Mouse (Mus musculus): ENCODE measurements around the gene Naaa. TPM values are rescaled to one million over a fixed set of nuclear protein-coding genes. Genes with fewer than 3 reads are reported as not detected.

Gene Naaa
- total and polyA plus RNA-seq, 2 experiments from 2014 or later: 7.5 to 9.7 TPM

DNA sequence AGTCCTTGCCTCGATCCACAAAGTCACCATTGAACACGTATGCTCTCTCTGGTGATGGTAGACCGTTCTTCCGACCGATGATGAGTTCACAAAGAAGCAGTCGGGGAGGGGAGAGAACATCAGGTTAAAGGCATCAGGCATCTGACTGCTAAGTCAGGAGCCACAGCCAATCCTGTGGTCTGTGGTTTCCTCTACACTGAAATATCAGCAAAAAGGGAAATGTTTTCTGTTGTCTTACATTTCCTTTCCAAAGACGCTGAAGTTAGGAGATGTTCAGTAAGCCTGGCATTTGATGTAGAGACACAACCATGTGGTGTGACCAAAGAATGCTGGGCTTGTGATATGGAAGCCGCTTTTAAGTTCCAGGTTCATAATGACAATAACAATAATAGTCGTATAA lies 32.5 kb downstream of the Naaa start:
- Histone ChIP-seq H3K9ac (replicated peaks; ENCODE audit: low read depth, low read length) (no peak overlapping the region), H3K4me1 (ENCODE audit: control insufficient read depth, insufficient read depth) (no peaks in the 10 kb centered on the region), H3K27me3 (ENCODE audit: control insufficient read depth, insufficient read depth, low read length) (no peaks in the 10 kb centered on the region), H3K9me3 (replicated peaks; ENCODE audit: control insufficient read depth, low read length) (0 out of 2 replicates have a peak, but pooled peaks cover 7% of the 10 kb centered on the region), H3K36me3 (replicated peaks; ENCODE audit: control insufficient read depth, insufficient read depth, low read length) (no peaks in the 10 kb centered on the region), H3K27ac (ENCODE audit: low read depth) (no peak overlapping the region), H3K4me2 (ENCODE audit: low read depth, low read length) (no peak overlapping the region), H3K4me3 (ENCODE audit: low read depth, low read length) (no peak overlapping the region)
- DNase-seq (ENCODE audit: low spot score): no peak
- no peak for TF ChIP-seq CTCF (IDR thresholded peaks at IDR 0.05; ENCODE audit: low read depth)
- TF ChIP-seq EP300 (IDR thresholded peaks at IDR 0.05; ENCODE audit: low read depth): no peak
- 84% methylated on average over 9 of the region's 9 CpGs for WGBS
- ATAC-seq (ENCODE audit: insufficient read depth, low read depth): no peak

DNA sequence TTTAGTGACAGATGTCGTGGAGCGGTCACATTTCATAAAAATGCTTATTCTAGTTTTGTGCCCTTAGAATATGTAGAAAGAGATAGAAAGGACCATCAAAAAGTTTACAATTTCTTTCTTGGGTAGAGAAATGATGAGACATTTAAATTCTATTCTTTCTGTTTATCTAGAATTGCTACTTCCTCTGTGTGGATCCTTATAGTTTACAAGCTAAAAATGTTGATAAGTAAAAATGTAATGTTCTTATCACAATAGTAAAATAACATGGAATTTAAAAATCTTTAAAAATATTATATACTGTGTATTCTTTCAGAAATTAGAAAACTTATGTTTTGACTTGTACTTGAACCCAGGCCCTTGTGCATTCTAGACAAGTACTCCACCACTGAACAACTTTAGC lies 33.1 kb downstream of the Naaa start:
- no peak overlapping the region for H3K27ac ChIP-seq (ENCODE audit: low read depth)
- no peak overlapping the region for H3K9ac ChIP-seq (replicated peaks; ENCODE audit: low read depth, low read length)
- H3K4me2 ChIP-seq (ENCODE audit: low read depth, low read length): no peak overlapping the region
- H3K4me3 ChIP-seq (ENCODE audit: low read depth, low read length): no peak overlapping the region
- no peaks in the 10 kb centered on the region for H3K27me3 ChIP-seq (ENCODE audit: control insufficient read depth, insufficient read depth, low read length)
- WGBS: 90% methylated on average over 2 of the region's 2 CpGs
- H3K36me3 ChIP-seq (replicated peaks; ENCODE audit: control insufficient read depth, insufficient read depth, low read length): no peaks in the 10 kb centered on the region
- no peak for TF ChIP-seq CTCF (IDR thresholded peaks at IDR 0.05; ENCODE audit: low read depth)
- no peak for TF ChIP-seq EP300 (IDR thresholded peaks at IDR 0.05; ENCODE audit: low read depth)
- 0 out of 2 replicates have a peak, but pooled peaks cover 5% of the 10 kb centered on the region for H3K9me3 ChIP-seq (replicated peaks; ENCODE audit: control insufficient read depth, low read length)
- ATAC-seq (ENCODE audit: insufficient read depth, low read depth) (no peak), DNase-seq (ENCODE audit: low spot score) (no peak)
- no peaks in the 10 kb centered on the region for H3K4me1 ChIP-seq (ENCODE audit: control insufficient read depth, insufficient read depth)

GRCm38 (mm10) chr5:92240769-92241168 lies 37.2 kb downstream of the Naaa start:
- ATAC-seq (ENCODE audit: insufficient read depth, low read depth): no peak
- Histone ChIP-seq H3K27ac (ENCODE audit: low read depth) (no peak overlapping the region), H3K27me3 (ENCODE audit: control insufficient read depth, insufficient read depth, low read length) (no peaks in the 10 kb centered on the region), H3K4me1 (ENCODE audit: control insufficient read depth, insufficient read depth) (no peaks in the 10 kb centered on the region), H3K4me2 (ENCODE audit: low read depth, low read length) (no peak overlapping the region), H3K4me3 (ENCODE audit: low read depth, low read length) (no peak overlapping the region), H3K9me3 (replicated peaks; ENCODE audit: control insufficient read depth, low read length) (no peaks in the 10 kb centered on the region), H3K36me3 (replicated peaks; ENCODE audit: control insufficient read depth, insufficient read depth, low read length) (no peaks in the 10 kb centered on the region), H3K9ac (replicated peaks; ENCODE audit: low read depth, low read length) (no peak overlapping the region)
- no peak for DNase-seq (ENCODE audit: low spot score)
- TF ChIP-seq EP300 (IDR thresholded peaks at IDR 0.05; ENCODE audit: low read depth) (no peak), CTCF (IDR thresholded peaks at IDR 0.05; ENCODE audit: low read depth) (no peak)
- WGBS: 86% methylated on average over 12 of the region's 12 CpGs

DNA sequence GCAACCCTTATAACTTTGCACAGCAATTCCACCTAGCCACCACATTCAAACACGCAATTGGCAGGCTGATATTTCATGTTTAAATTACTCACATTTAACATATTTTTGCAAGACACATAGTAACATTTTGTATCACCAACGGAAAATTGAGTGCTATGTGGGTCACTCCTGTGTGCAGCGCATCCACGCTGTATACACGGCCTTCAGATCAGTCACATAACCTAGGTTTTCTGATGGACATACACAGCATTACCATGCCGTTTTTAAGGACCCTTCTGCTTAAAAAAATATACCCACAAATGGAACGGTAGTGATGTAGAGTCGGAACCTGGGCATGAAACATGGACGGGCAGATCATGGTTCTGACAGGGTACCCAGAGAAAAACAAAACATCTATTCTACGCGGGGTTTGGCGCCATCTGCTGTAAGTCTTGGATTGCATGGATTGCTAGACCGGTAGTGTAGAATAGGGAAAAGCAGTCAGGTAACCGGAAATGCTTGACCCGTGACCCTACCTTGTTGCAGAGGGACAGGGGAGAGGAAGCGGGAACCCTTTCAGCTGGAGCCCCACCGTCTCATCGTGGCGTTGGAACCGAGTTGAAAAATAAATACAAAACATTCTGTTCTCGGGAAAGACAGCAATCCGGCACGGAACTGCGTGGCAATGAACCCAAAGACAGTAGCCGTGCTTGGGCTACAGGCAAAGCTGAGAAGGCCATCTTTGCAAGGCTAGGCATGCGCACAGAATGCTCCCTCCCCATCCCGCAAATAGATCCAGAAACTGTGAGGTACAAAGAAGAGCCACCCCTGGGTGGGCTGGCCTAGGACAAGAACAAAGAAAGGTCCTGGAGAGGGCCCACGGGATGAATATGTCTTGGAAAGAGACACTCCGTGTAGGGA lies 38.4 kb downstream of the Naaa start:
- DNase-seq (ENCODE audit: low spot score) (peak; percentile 35), ATAC-seq (ENCODE audit: insufficient read depth, low read depth) (no peak)
- H3K4me1 ChIP-seq (ENCODE audit: control insufficient read depth, insufficient read depth): no peaks in the 10 kb centered on the region
- no peak overlapping the region for H3K4me3 ChIP-seq (ENCODE audit: low read depth, low read length)
- no peak overlapping the region; the same call in 1 of the 2 replicates for H3K9ac ChIP-seq (replicated peaks; ENCODE audit: low read depth, low read length)
- H3K9me3 ChIP-seq (replicated peaks; ENCODE audit: control insufficient read depth, low read length): no peaks in the 10 kb centered on the region
- no peak for TF ChIP-seq EP300 (IDR thresholded peaks at IDR 0.05; ENCODE audit: low read depth)
- TF ChIP-seq CTCF (IDR thresholded peaks at IDR 0.05; ENCODE audit: low read depth): peak; percentile 81
- no peak overlapping the region for H3K27ac ChIP-seq (ENCODE audit: low read depth)
- no peaks in the 10 kb centered on the region for H3K36me3 ChIP-seq (replicated peaks; ENCODE audit: control insufficient read depth, insufficient read depth, low read length)
- H3K27me3 ChIP-seq (ENCODE audit: control insufficient read depth, insufficient read depth, low read length): no peaks in the 10 kb centered on the region
- H3K4me2 ChIP-seq (ENCODE audit: low read depth, low read length): peak overlapping the region; percentile 39; the same call in 1 of the 2 replicates
- WGBS: 40% methylated on average over 29 of the region's 29 CpGs

DNA sequence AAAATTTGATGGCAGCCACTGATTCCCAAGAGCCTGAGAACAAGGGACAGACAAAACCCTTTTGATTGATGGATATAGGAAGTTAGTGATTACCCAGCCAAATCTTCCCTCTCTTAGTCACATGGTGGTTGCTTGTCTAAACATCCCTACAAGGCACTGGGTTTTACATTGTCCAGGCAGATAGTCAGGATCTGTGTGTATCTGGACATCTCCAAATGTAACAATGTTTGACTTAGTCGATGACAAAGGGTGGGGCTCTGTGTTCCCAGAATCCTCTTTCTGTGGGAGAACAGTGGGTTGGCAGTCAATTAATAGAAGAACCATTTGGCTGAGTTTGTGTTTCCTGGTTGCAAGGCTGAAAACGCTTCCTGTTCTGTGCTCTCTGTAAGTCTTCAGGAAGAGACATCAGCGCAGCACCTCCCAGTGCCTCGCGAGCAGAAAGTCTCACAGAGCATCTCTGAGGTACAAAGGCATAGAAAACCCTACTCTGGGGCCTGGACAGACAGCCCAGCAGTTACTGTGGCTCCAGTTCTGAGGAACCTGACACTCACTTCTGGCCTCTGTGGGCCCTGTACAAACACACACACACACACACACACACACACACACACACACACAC lies 42.9 kb downstream of the Naaa start:
- TF ChIP-seq CTCF (IDR thresholded peaks at IDR 0.05; ENCODE audit: low read depth) (no peak), EP300 (IDR thresholded peaks at IDR 0.05; ENCODE audit: low read depth) (no peak)
- no peak overlapping the region for H3K4me2 ChIP-seq (ENCODE audit: low read depth, low read length)
- H3K9me3 ChIP-seq (replicated peaks; ENCODE audit: control insufficient read depth, low read length): no peaks in the 10 kb centered on the region
- no peaks in the 10 kb centered on the region for H3K27me3 ChIP-seq (ENCODE audit: control insufficient read depth, insufficient read depth, low read length)
- H3K4me3 ChIP-seq (ENCODE audit: low read depth, low read length): no peak overlapping the region
- H3K36me3 ChIP-seq (replicated peaks; ENCODE audit: control insufficient read depth, insufficient read depth, low read length): no peaks in the 10 kb centered on the region
- H3K9ac ChIP-seq (replicated peaks; ENCODE audit: low read depth, low read length): no peak overlapping the region
- DNase-seq (ENCODE audit: low spot score): peak; percentile 20
- ATAC-seq (ENCODE audit: insufficient read depth, low read depth): no peak
- H3K27ac ChIP-seq (ENCODE audit: low read depth): no peak overlapping the region
- WGBS: 54% methylated on average over 5 of the region's 5 CpGs
- no peaks in the 10 kb centered on the region for H3K4me1 ChIP-seq (ENCODE audit: control insufficient read depth, insufficient read depth)
